Mouse (Mus musculus) heart, postnatal 0 days (tissue): Measurements from ENCODE around the gene Tmc7.

Experiments
- CTCF ChIP-seq: IDR thresholded peaks from 2 replicates; pipeline ENCODE4 v1.5.1; 2016; ENCODE audit warnings: antibody characterized with exemption, control low read depth, low read depth
- EP300 ChIP-seq: IDR thresholded peaks from 2 replicates; pipeline ENCODE4 v1.6.1; 2016; ENCODE audit warnings: antibody characterized with exemption, low read depth

GRCm38 (mm10) chr7:118597201-118597600 is 12.7 kb upstream of the Tmc7 start, which contains the start of gene Tmc5:
- no peak for TF ChIP-seq CTCF
- TF ChIP-seq EP300: no peak
